Mouse (Mus musculus) left cerebral cortex, postnatal 4 days (tissue): ENCODE measurements around the gene Mindy4. TPM values are rescaled to one million over a fixed set of nuclear protein-coding genes. Genes with fewer than 3 reads are reported as not detected.

Source experiments
- DNase-seq: peaks from one replicate; pipeline ENCODE4 v3.0.0-alpha.2; 2022
- intact Hi-C: fragments of 180-260 bp; cut with DNase I; formaldehyde crosslinking; loops from one replicate; pipeline ENCODE4 v1.15.1; 2025
- total RNA-seq, 2 experiments: library from RNA; stranded (reverse); gene quantifications; 2 replicates each; pipeline ENCODE4 v1.2.3; 2021

Gene Mindy4
- total RNA-seq, 2 experiments from 2014 or later, result 13.4 to 14.6 TPM

GRCm38 (mm10) chr6:55203931-55204330 is 748 bp downstream of the Mindy4 start:
- intact Hi-C loops, result no loop called here
- no peak for DNase-seq

GRCm38 (mm10) chr6:55207786-55208185 is 4.6 kb downstream of the Mindy4 start:
- intact Hi-C loops, result no loop called here
- DNase-seq, result no peak

DNA sequence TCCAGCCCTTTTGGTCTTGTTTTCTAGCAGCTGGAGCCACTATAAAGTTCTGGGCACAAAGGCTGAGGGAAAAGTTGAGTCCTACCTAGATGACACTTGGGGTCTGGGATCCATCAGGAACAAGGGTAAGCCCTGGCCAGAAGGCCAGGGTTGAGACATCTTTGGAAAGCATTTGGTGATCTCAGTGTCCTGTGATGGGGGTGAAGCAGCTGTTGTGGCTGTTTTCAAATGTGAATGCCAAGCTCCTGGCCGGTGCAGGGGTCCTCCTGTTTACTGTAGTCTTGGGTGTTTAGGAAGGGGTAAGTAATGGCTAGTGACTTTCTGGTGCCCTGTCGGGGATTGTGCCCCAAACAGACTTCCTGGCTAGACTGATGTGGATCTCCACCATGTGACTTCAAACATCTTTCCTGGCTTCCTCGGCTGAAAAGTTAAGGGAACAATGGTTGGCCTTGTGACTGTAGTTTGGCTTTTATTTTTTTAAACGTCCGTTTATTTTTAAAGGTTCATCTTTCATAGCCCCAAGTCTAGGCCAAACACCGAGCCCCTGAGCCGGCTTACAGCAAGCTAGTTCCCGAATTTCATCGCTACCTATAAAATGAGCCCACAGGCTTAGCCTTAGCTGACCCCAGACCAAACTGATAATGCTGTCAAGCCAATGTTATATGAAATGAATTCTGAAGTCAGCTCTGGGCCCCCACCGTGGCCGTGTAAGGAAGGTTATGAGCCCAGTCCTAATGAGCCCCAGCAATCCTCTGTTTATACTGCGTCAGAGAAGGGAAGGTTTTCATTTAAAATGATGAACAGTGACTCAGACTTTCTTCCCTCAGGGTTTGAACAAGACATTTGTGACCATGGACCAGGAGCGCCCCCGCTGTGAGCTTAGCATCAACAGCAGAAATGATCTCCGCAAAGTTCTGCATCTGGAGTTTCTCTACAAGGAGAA is 7.5 kb downstream of the Mindy4 start:
- intact Hi-C loops, result no loop called here
- DNase-seq, result no peak

DNA sequence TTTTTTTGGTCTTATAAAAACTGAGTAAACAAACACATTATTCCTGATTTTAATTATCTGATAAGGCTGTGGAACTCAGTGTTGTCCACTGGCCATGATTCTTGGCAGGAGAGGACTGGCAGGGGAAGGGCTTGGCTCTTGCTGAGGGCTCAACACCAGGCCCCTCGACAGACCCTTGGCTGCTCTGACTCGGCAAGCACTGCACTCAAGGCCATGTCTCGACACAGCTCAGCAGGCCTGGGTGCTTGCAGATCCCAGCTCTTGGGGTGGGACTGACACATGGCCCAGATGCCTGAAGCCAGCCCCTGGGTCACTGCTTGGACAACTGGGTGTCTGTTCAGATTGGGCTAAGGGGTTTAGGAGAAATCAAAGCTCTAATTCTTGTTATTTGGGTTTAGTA is 11.4 kb downstream of the Mindy4 start:
- intact Hi-C loops, result no loop called here
- DNase-seq, result peak; percentile 38

- peak; percentile 23 for DNase-seq
- intact Hi-C loops, result no loop called here
Observed at GRCm38 (mm10) chr6:55218232-55218631, 15.0 kb downstream of the Mindy4 start.

DNA sequence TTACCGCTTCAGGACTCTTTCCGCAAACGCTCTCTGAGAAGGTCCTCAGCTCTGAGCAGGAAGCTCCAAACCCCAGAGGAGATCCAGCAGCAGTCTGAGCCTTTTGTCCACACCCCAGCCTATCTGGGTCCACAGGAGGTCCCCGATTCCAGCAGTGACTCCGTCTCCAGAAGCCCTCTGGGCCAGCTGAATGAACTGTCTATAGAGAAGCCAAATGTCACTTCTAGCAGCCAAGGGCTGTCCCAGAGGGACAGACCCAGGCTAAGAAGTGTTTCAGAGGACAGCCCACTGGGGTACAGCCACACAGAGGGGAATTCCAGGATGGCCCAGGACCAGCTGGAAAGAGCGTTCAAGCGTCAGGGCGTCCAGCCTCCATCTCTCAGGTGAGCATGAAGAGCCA is 20.8 kb downstream of the Mindy4 start:
- intact Hi-C loops, result no loop called here
- DNase-seq, result no peak

DNA sequence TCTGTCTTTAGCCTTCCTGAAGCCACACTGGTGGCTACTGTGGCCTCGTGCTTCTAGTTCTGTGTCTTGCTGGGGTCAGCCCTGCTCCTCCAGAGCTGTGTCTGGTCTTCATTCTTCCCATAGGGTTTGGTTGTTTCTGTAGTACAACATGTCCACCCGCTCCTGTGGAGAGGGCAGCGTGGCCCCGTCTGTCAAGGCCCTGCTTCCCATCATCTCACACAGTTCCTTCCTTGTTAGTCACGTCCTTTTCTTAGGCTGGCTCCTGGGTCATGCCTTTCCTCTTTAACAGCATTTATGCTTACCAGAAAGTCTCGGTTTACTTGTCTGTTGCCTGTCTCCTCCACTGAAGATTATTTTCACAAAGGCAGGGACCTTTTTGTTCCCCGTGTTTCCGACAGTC is 26.9 kb downstream of the Mindy4 start:
- intact Hi-C loops, result loop anchor here (5.0 kb wide), 1 partner anchor 147 kb away; the partner anchor contains the start of gene Ghrhr
- no peak for DNase-seq

DNA sequence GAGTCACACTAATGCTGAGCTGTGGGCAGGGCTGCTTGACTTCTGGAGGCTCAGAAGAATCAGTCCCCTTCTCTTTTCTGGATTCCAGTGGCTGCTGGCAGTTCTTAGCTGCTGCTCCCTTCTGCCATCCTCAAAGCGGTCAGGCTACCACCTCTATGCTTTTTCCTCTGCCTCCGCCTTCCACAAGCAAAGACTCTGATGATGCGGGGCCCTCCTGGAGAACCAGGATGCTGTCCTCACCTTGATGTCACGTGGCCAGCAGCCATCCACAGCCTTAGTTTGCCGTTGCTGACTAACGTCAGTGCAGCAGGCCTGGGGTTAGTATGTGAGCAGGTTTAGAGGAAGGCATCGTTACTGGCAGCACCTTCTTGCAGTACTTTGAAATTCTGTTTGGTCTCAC is 28.9 kb downstream of the Mindy4 start:
- intact Hi-C loops, result loop anchor here (2.0 to 5.0 kb wide), 2 partner anchors 145 to 281 kb away; partner anchors contain the start of gene Ghrhr
- no peak for DNase-seq

DNA sequence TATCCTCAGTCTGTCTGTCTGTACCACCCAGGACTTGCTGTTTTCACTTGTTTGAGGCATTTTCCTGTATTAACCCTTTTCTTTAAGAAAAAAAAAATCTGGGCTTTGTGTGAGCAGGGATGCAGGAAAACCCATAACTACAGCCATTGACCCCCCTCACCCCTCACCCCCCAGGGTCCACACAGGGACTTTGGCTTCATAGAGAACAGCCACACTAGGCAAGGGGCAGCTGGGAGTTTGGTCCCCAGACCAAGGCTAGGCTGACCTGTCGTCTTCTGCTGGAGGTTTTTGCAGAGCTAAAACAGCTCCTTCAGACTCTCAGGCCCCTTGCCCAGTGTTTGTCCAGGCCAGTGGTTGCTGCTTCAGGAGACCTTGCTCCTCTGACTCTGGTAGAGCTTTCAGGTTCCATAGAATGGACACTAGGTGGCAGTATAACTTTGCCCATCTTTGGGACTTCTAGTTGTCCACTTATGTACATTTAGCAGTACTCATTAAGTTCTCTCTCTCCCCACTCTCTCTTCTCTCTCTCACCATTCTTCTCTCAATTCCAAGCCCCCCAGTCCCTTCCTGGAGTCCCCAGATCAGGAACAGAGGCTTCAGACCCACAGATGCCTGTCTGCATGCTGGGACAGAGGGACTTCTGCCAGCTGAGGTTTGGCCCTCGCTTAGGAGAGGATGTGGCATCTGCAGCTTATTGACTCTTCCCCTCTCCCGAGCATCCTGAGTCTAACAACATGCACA is 29.5 kb downstream of the Mindy4 start:
- DNase-seq, result peak; percentile 37
- intact Hi-C loops, result loop anchor here (2.0 to 5.0 kb wide), 2 partner anchors 145 to 280 kb away; partner anchors contain the start of gene Ghrhr

- no peak for DNase-seq
- intact Hi-C loops, result loop anchor here (2.0 to 5.0 kb wide), 2 partner anchors 144 to 279 kb away; partner anchors contain the start of gene Ghrhr
Observed at GRCm38 (mm10) chr6:55233326-55233725, 30.1 kb downstream of the Mindy4 start.

DNA sequence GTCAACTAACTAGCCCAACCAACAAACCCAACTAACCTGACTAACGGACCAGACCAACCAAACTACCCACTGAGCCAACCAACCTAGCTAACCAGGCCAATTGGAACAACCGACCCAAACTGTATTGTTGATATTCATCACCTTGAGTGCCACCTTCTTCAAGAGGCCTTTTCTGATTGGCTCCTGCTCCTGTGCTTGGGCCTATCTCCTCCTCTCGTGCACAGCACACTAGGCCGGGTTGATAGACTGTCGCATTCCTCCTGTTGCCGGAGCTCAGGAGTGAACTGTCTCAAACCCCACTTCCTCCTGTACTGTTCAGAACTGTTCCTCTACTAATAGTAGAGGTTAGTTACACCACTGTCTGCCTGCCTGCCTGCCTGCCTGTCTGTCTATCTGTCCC is 31.5 kb downstream of the Mindy4 start:
- intact Hi-C loops, result loop anchor here (5.0 kb wide), 1 partner anchor 143 kb away; the partner anchor contains the start of gene Ghrhr
- no peak for DNase-seq

- intact Hi-C loops, result no loop called here
- no peak for DNase-seq
Observed at GRCm38 (mm10) chr6:55235733-55236132, 32.5 kb downstream of the Mindy4 start.

- intact Hi-C loops, result no loop called here
- no peak for DNase-seq
Observed at GRCm38 (mm10) chr6:55239931-55240330, 36.7 kb downstream of the Mindy4 start.

DNA sequence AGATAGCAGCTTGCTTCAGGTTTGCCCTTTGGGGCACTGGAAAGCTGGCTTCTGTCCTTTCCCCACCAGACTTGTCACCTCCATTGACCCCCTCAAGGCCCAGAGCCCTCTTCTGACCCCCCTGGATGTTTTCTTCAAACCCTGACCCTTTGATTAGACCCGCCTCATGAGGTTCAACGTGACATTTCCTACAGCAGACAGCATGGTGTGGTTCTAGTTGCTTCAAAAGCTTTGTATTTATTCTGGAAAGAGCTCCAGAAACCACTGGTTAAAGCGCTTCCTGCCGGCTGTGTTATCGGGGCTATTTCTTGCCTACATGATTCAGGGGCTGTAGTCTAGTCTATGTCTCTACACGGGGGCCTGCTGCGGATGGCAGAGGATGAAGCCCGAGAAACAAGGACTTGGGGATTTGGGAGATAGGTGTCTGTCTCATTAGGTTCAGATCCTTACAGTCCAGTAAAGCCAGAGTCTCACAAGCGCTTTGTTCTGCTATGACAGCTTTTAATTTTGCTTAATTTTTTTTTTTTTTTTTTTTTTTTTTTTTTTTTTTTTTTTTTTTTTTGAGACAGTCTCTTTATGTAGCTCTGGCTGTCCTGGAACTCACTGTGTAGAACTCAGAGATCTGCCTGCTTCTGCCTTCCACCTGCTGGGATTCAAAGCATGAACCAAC is 37.5 kb downstream of the Mindy4 start:
- DNase-seq, result no peak
- intact Hi-C loops, result no loop called here

DNA sequence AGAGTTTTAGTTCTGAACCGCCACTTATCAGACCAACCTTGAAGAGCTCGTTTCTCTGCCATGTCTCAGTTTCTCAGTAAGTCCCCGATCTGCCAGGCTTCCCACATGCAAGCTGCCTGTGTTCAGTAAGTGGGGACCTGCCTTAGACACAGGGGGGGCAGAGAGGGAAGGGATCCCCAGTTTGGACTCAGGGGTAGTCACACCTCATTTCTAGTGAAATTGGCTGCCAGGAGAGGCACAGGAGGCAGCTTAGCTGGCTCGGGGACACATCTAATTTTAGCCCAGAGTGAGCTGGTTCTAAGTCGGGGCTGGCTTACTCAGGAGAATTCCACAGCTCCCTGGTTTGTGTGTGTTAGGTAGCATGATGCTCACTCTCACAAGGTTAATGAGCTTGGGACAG is 38.3 kb downstream of the Mindy4 start:
- intact Hi-C loops, result no loop called here
- no peak for DNase-seq

- intact Hi-C loops, result no loop called here
Observed at GRCm38 (mm10) chr6:55245680-55246079, 42.5 kb downstream of the Mindy4 start.

GRCm38 (mm10) chr6:55246441-55246840 is 43.3 kb downstream of the Mindy4 start:
- intact Hi-C loops, result no loop called here
- no peak for DNase-seq

More at GRCm38 (mm10) chr6:55245680-55246079, 42.5 kb downstream of the Mindy4 start:
- DNase-seq, result no peak

DNA sequence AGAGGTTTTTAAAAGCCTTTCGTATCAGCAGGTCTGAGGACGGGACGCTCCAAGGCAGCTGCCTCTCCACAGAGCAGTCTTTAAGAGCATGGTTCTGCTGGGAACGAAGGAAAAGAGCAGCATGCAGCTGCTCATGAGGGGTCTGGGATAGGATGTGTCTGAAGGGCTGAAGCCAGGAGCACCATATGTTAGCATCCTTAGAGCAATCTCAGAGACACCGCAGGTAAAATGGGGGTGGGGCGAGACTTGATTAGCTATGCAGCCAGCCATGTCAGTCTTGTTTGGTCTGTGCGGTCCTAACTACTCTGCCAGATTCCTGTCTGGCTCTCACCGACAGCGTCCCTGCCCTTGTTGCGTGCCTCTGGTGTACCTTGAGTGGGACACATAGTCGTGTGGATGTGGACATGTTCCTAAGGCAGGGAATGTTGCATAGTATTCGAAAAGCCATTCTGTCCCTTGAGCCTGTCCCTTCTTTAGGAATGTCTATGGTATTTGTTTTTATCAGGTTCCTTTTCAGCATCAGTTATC is 43.8 kb downstream of the Mindy4 start:
- DNase-seq, result no peak
- intact Hi-C loops, result no loop called here

DNA sequence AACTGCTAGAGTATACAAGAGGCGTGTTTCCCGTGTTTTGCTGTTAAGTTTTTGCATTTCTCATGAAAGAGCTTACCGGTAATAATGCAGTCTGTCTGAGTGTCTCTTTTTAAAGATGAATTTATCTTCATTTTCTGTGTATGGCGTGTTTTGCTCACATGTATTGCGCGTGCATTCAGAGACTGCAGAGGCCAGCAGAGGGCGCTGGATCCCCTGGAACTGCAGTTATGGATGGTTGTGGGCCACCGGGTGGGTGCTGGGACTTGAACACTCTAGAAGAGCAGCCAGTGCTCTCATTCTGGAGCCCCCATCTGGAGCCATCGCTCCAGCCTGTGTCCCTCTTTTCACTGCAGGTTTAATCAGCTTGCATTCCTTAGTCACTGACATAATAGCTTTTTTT is 46.1 kb downstream of the Mindy4 start:
- intact Hi-C loops, result no loop called here
- no peak for DNase-seq

- DNase-seq, result no peak
- intact Hi-C loops, result loop anchor here (5.0 kb wide), 1 partner anchor 106 kb away; no protein-coding TSS in a partner anchor
Observed at GRCm38 (mm10) chr6:55250809-55251208, 47.6 kb downstream of the Mindy4 start.
